Mouse (Mus musculus): ENCODE measurements around the gene Ccdc158.
A peak's percentile ranks its signal among the peaks of the same experiment; 100 is the strongest.

The Ccdc158 gene

GRCm38 (mm10) chr5:92596865-92597264, 78.2 kb downstream of the Ccdc158 start:
- DNase-seq = no peak

GRCm38 (mm10) chr5:92595026-92595425, 80.0 kb downstream of the Ccdc158 start:
- DNase-seq = no peak

- no peak for DNase-seq
Observed at GRCm38 (mm10) chr5:92585932-92586331, 89.1 kb downstream of the Ccdc158 start.

- no peak for DNase-seq
Observed at GRCm38 (mm10) chr5:92579559-92579958, 95.5 kb downstream of the Ccdc158 start.

- DNase-seq = no peak
Observed at GRCm38 (mm10) chr5:92571232-92571631, 103.8 kb downstream of the Ccdc158 start.

- no peak for DNase-seq
Observed at GRCm38 (mm10) chr5:92562002-92562401, 113.1 kb downstream of the Ccdc158 start.

- DNase-seq = peak; percentile 47 to 56
Observed at GRCm38 (mm10) chr5:92560201-92560600, 114.9 kb downstream of the Ccdc158 start.
